Mouse (Mus musculus) cortical plate, adult 2 months (tissue): ENCODE results near the gene Lman2.

Experiments
- CTCF ChIP-seq: fragments of 200-500 bp; IDR thresholded peaks from 2 replicates; pipeline ENCODE4 v1.5.1; 2011; ENCODE audit warnings: mild to moderate bottlenecking, control low read depth, low read length; ENCODE audit not compliant: insufficient read depth; ENCODE audit errors: extremely low read depth
- POLR2A ChIP-seq: fragments of 200-500 bp; IDR thresholded peaks from 2 replicates; pipeline ENCODE4 v1.6.1; 2011; ENCODE audit warnings: mild to moderate bottlenecking, low read length, control low read depth; ENCODE audit not compliant: insufficient read depth; ENCODE audit errors: extremely low read depth

GRCm38 (mm10) chr13:55325596-55325995 is 37.0 kb downstream of the Lman2 start:
- TF ChIP-seq CTCF (no peak), POLR2A (no peak)
